Mouse (Mus musculus) embryonic facial prominence, embryonic 15.5 days (tissue): ENCODE data around the gene Nr2c2ap. TPM values are rescaled to one million over a fixed set of nuclear protein-coding genes. Genes with fewer than 3 reads are reported as not detected.

Experiments used
- ATAC-seq: fragments of 200-750 bp; cut with Nextera tagmentation; 2 replicates; pipeline ENCODE4 v1.8.0; 2017; ENCODE audit warnings: low read depth, moderate TSS enrichment; ENCODE audit not compliant: insufficient number of reproducible peaks, low FRiP score, low TSS enrichment
- H3K27ac ChIP-seq: fragments of 300-500 bp; sonication (generic); replicated peaks from 2 replicates; pipeline ENCODE4 v1.5.1; 2015; ENCODE audit warnings: mild to moderate bottlenecking, inconsistent platforms
- H3K27me3 ChIP-seq: fragments of 300-500 bp; sonication (generic); 2 replicates; pipeline ENCODE4 v1.6.1; 2015; ENCODE audit warnings: inconsistent platforms
- H3K36me3 ChIP-seq: fragments of 300-500 bp; sonication (generic); 2 replicates; pipeline ENCODE4 v1.6.1; 2015; ENCODE audit warnings: mild to moderate bottlenecking, inconsistent platforms
- H3K4me1 ChIP-seq: fragments of 300-500 bp; sonication (generic); 2 replicates; pipeline ENCODE4 v1.6.1; 2015; ENCODE audit warnings: inconsistent platforms
- H3K4me2 ChIP-seq: fragments of 300-500 bp; sonication (generic); replicated peaks from 2 replicates; pipeline ENCODE4 v1.6.1; 2015; ENCODE audit warnings: mild to moderate bottlenecking, inconsistent platforms
- H3K4me3 ChIP-seq: fragments of 300-500 bp; sonication (generic); replicated peaks from 2 replicates; pipeline ENCODE4 v1.5.1; 2015; ENCODE audit warnings: mild to moderate bottlenecking, inconsistent platforms
- H3K9ac ChIP-seq: fragments of 300-500 bp; sonication (generic); 2 replicates; pipeline ENCODE4 v1.6.1; 2015; ENCODE audit warnings: inconsistent platforms
- H3K9me3 ChIP-seq: fragments of 300-500 bp; sonication (generic); replicated peaks from 2 replicates; pipeline ENCODE4 v1.6.1; 2016; ENCODE audit warnings: inconsistent platforms
- WGBS: fragments of 180-500 bp; shearing (Covaris S2); methylation state at CpG from one replicate; pipeline ENCODE4 v1.1.7; 2015; 5-methylcytosine and 5-hydroxymethylcytosine counted together
- polyA plus RNA-seq: library from polyadenylated mRNA; unstranded; fragments of >200 nt; fragmentation: Nextera tagmentation; extraction: Ambion mirVana; gene quantifications from 2 replicates; pipeline ENCODE4 v1.2.1, GENCODE M21; 2015

Nr2c2ap gene
- 33.0 and 33.3 TPM in 2 replicates for polyA plus RNA-seq

DNA sequence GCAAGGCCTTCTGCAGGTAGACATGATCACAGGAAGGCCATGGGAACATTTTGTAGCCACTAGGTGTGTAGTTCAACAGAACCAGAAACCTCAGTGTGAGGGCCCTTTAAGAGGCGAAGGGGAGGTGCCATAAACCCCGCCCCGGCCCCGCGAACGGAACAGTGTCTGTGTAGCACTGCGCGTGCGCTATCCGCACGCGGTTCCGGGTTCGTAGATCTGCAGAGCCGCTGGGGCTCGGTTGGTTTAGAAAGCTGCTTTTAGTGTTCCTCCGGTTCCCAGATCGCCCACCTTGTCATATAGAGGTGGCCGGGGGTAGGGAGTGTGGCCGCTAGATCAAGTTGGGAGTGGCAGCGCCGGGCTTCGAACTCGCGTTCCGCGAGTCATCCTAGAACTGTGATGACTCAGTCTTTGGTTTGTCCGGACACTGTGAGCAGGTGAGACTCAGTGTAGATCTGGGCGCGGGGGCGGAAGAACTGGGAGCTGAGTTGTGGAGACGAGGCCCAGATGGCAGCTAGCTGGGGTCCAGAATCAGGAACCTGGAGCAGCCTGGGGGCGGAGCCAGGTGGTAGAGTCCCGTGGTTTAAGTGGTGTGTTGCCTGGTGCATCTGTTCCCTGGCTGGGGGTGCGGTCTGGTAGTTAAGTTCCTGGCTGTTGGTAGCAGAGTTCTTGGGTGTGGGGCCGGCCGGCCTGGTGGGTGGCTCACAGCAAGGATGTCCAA lies at the start of gene Nr2c2ap:
Gene Nr2c2ap (plus strand): TSS at position 168 of the 718 bp plus-strand sequence.
- Histone ChIP-seq H3K27ac (0 out of 2 replicates have a peak within 1 kb of the TSS, but pooled peaks have one; percentile 36), H3K36me3 (peaks cover 39% of the 10 kb centered on the region), H3K4me3 (peak within 1 kb of the TSS; percentile 71), H3K4me1 (peaks cover 10% of the 10 kb centered on the region), H3K9ac (peak within 1 kb of the TSS; percentile 54), H3K4me2 (peak within 1 kb of the TSS; percentile 84), H3K27me3 (no peaks in the 10 kb centered on the region), H3K9me3 (no peaks in the 10 kb centered on the region)
- 1% methylated on average over 37 of the region's 37 CpGs for WGBS
- peak; percentile 84 for ATAC-seq

DNA sequence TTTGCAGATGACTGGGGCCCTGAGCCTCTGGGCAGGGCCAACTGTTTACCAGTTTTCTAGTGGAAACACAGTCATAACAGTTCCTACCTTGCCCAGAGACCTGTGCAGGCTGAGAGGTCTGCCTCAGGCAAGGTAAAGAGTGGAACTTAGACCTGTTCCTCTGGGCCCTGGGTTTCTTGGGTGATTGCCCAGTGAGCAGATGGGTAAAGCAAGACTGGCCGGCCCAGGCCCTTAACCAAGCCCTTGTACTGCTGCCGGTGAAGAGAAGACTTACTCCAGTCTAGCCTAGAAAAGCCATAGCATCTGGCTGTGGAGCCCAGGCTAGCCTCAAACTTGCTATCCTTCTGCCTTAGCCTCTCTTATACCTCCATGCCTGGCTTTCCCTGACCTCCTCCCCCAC lies 49.2 kb upstream of the Nr2c2ap start:
- WGBS = 72% methylated on average over 2 of the region's 2 CpGs
- no peak overlapping the region for H3K4me3 ChIP-seq
- H3K4me2 ChIP-seq = no peak overlapping the region
- H3K36me3 ChIP-seq = no peaks in the 10 kb centered on the region
- no peaks in the 10 kb centered on the region for H3K9me3 ChIP-seq
- H3K4me1 ChIP-seq = peaks cover 23% of the 10 kb centered on the region
- H3K9ac ChIP-seq = no peak overlapping the region
- H3K27ac ChIP-seq = no peak overlapping the region
- H3K27me3 ChIP-seq = peaks cover 55% of the 10 kb centered on the region
- no peak for ATAC-seq

DNA sequence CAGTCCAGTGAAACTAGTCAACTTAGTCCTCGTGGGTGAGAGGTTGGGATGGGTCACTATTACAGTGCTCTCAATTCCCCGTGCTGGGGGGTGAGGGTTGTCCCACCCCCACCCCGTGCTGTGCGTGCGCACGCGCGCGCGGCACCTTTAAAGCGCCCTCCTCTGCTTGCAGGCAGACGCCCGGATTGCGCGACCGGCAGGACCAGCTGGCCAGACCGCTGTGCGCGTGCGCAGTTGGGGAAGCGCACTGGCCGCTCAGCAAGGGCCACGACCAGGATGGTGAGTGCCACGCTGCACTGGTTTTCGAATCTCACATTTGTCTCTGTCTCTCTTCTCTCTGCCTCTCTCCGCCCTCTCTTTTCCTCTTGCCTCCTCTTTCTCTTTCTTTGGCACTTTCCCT lies 47.8 kb upstream of the Nr2c2ap start, which contains the start of gene Hapln4:
Gene Hapln4 (plus strand): TSS at position 173 of the 400 bp plus-strand sequence.
- Histone ChIP-seq H3K4me2 (peak within 1 kb of the TSS; percentile 66), H3K27ac (no peak within 1 kb of the TSS), H3K9me3 (no peaks in the 10 kb centered on the region), H3K9ac (peak within 1 kb of the TSS; percentile 6; the same call in 1 of the 2 replicates), H3K27me3 (peaks cover 68% of the 10 kb centered on the region), H3K36me3 (no peaks in the 10 kb centered on the region), H3K4me3 (peak within 1 kb of the TSS; percentile 40), H3K4me1 (peaks cover 29% of the 10 kb centered on the region)
- ATAC-seq = no peak
- WGBS = under 1% methylated on average over 26 of the region's 26 CpGs

DNA sequence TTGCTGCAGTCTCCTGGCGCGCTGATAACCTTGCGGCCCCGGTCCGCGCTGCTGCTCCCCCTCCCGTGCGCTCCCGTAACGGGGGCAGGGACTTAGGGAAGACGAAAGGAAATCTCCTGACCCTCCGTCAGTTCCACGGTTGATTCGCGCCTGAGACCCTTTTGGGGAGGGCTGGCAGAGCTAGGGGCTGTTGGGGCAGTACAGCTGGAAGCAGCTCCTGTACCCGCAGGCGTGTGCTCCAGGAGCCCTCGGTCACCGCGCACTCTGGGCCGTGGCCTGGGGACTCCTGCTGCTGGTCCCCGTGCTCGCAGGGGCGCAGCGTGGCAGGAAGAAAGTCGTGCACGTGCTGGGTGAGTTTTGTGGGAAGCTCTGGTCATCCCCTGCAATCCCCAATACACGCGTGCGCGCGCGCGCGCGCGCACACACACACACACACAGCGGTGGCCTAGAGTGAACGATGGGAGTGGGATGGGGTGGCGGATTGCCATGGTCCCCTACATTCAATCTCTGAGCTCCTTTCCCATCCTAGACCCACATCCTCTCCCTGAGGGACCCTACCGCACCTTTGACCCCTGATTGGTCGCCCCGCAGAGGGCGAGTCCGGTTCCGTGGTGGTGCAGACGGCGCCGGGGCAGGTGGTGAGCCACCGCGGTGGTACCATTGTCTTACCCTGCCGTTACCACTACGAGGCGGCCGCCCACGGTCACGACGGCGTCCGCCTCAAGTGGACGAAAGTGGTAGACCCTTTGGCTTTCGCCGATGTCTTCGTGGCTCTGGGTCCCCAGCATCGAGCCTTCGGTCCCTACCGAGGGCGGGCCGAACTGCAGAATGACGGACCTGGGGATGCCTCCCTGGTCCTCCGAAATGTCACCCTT lies 46.7 kb upstream of the Nr2c2ap start:
- WGBS = 2% methylated on average over 71 of the region's 71 CpGs
- Histone ChIP-seq H3K9ac (peak overlapping the region; percentile 6; the same call in 1 of the 2 replicates), H3K9me3 (no peaks in the 10 kb centered on the region)

DNA sequence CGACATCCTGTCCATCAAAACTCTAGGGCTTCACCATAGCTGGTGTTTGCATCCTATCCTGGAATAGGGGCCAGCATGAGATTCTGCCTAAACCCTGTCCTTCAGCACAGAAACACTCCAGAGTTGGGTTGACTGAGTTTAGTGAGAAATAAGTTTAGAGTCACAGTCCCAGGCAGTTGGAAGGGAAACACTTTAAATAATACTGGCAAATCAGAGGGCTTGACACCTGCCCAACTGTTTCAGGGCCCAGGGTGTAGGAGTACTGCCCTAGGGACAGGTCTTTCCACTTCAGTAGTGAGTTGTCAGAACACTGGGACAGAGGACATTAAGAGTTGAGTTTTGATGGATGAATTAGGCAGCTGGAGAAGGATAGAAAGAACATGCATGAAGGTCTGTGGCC lies 45.0 kb upstream of the Nr2c2ap start:
- no peak overlapping the region for H3K4me3 ChIP-seq
- no peak overlapping the region for H3K4me2 ChIP-seq
- no peak overlapping the region for H3K9ac ChIP-seq
- H3K27ac ChIP-seq = no peak overlapping the region
- peaks cover 93% of the 10 kb centered on the region for H3K27me3 ChIP-seq
- no peak for ATAC-seq
- 39% methylated on average over 1 of the region's 1 CpGs for WGBS
- no peaks in the 10 kb centered on the region for H3K9me3 ChIP-seq
- peaks cover 30% of the 10 kb centered on the region for H3K4me1 ChIP-seq
- H3K36me3 ChIP-seq = no peaks in the 10 kb centered on the region

More for the DNA sequence above, 46.7 kb upstream of the Nr2c2ap start:
- peak overlapping the region; percentile 66 for H3K4me2 ChIP-seq
- H3K4me1 ChIP-seq = peaks cover 30% of the 10 kb centered on the region
- peaks cover 79% of the 10 kb centered on the region for H3K27me3 ChIP-seq
- H3K27ac ChIP-seq = no peak overlapping the region
- H3K36me3 ChIP-seq = no peaks in the 10 kb centered on the region
- H3K4me3 ChIP-seq = peak overlapping the region; percentile 40
- ATAC-seq = no peak; the same call in 1 of the 2 replicates

DNA sequence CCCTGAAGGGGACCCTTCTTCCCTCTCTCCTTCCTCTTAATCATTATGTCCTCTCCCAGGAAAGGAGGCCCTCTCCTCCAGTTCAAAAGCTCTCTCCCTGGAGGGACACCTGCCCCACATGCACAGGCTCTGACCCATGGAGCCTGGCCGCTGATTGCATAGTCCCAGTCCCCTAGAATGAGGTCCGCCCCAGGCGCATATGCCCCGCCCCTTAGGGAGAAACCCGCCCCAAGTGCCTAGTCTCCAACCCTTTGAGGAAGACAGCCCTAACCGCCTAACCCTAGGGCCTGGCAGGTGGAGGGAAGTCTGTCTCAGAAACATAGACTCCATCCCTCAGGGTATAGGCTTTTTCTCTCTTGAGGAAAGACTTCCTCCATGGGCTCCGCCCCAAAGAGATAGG lies 43.9 kb upstream of the Nr2c2ap start:
- ATAC-seq = no peak
- Histone ChIP-seq H3K9me3 (no peaks in the 10 kb centered on the region), H3K36me3 (no peaks in the 10 kb centered on the region), H3K27ac (no peak overlapping the region), H3K4me2 (no peak overlapping the region), H3K9ac (no peak overlapping the region), H3K27me3 (peaks cover 90% of the 10 kb centered on the region), H3K4me1 (peaks cover 30% of the 10 kb centered on the region), H3K4me3 (no peak overlapping the region)
- 3% methylated on average over 7 of the region's 7 CpGs for WGBS

DNA sequence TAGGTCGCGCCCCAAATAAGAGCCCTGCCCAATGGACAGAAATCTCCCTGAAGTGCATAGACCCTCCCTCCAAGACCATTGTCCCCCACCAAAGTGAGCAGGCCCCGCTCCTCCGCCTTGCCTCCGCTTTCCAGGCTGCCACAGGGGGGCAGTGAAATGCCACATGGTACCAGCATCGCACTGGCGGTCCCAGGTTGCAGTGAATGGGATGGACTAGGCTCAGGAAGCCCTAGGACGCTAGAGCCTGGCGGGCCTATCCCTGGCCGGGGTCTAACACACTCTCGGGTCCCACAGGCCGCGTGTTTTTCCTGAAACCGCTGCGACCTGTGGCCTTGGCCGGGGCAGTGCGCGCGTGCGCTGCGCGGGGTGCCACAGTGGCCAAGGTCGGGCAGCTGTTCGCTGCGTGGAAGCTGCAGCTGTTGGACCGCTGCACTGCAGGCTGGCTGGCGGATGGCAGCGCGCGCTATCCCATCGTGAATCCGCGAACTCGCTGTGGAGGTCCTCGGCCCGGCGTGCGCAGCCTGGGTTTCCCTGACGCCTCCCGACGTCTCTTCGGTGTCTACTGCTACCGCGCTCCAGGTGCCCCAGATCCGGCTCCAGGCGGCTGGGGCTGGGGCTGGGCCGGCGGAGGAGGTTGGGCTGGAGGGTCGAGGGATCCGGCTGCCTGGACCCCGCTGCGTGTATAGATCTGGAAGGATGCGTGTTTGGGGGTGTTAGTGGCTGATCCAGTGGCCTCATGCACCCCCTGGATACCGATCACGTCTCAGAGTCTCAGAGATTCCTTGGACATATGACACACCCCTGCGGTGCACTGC lies 43.1 kb upstream of the Nr2c2ap start:
- H3K4me2 ChIP-seq = peak overlapping the region; percentile 66
- H3K4me1 ChIP-seq = peaks cover 29% of the 10 kb centered on the region
- peak overlapping the region; percentile 28 for H3K9ac ChIP-seq
- H3K9me3 ChIP-seq = no peaks in the 10 kb centered on the region
- ATAC-seq = 0 out of 2 replicates have a peak, but pooled peaks have one; percentile 40
- H3K36me3 ChIP-seq = no peaks in the 10 kb centered on the region
- peak overlapping the region; percentile 40 for H3K4me3 ChIP-seq
- no peak overlapping the region for H3K27ac ChIP-seq
- 4% methylated on average over 56 of the region's 56 CpGs for WGBS
- H3K27me3 ChIP-seq = peaks cover 84% of the 10 kb centered on the region

DNA sequence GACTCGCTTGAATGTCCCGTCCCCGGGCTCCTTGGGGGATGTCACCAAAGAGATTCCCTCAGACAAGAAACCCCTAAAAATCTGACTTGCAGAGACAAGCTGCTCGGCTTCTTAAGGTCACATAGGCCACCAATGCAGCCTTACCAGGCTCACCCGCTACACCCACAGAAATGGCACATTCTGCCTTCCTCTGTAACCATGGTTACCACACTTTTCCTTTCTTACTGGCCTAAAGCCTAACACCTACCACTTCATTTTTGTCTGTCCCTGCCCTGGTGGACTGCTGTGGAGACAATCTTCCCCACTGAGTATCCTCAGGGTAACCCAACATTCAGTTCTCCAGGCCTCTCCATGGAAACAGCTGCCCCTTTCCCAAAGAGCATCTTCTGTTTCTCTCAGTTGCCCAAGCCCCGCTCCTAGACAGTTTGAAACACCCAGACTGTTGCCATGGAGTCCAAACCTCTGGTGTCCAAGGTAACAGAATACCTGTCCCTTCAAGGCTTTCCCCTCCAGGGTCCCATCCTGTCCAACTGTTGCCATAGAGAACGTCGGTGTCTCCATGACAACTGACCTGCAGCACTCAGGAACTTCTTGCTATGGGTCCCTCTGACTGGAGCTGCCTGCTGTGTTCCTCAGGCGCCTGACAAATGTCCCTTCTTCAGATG lies 41.7 kb upstream of the Nr2c2ap start:
- no peaks in the 10 kb centered on the region for H3K9me3 ChIP-seq
- peaks cover 76% of the 10 kb centered on the region for H3K27me3 ChIP-seq
- H3K4me1 ChIP-seq = peaks cover 15% of the 10 kb centered on the region
- H3K4me3 ChIP-seq = no peak overlapping the region
- 58% methylated on average over 9 of the region's 9 CpGs for WGBS
- no peak overlapping the region for H3K9ac ChIP-seq
- H3K4me2 ChIP-seq = no peak overlapping the region
- H3K36me3 ChIP-seq = no peaks in the 10 kb centered on the region
- no peak overlapping the region for H3K27ac ChIP-seq
- ATAC-seq = no peak

DNA sequence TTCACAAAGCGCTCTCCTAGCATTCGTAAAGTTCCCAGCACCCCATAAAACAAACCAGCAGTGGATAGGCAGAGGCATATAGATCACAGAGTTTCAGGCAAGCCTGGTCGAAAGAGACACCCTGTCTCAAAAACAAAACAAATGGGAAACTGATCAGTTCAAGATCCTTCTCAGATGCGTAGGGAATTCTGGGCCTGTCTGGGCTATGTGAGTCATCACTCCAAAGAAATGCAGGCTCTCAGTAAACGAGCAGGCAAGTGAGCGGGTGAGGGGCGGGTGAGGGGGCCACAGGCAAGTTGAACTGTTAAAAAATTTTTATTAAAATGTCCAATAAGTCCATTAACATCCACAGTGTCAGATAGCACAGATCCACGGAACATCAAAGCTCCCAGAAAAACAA lies 38.3 kb upstream of the Nr2c2ap start:
- WGBS = 36% methylated on average over 8 of the region's 8 CpGs
- peaks cover 47% of the 10 kb centered on the region for H3K27me3 ChIP-seq

DNA sequence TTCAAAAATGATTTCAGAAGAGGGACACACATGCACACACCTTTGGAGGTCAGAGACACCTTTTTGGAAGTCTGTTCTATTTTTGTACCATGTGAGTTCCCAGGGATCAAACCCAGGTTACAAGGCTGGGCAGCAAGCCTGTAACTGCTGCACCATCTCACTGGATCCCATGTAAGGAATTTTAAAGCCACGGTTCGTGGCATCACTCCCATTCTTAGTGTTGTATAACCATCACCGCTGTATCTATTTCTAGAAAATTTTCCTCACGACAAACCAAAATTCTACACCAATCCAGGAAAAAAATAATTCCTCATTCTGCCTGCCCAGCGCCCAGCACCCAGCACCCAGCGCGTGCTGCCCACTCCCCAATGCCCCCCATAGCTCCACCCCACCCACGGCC lies 31.9 kb upstream of the Nr2c2ap start:
- Histone ChIP-seq H3K4me1 (no peaks in the 10 kb centered on the region), H3K9ac (no peak overlapping the region), H3K4me3 (no peak overlapping the region), H3K36me3 (no peaks in the 10 kb centered on the region), H3K9me3 (no peaks in the 10 kb centered on the region), H3K27me3 (peaks cover 6% of the 10 kb centered on the region; the same call in 1 of the 2 replicates), H3K4me2 (no peak overlapping the region), H3K27ac (no peak overlapping the region)
- no peak for ATAC-seq
- 77% methylated on average over 8 of the region's 8 CpGs for WGBS

More for the DNA sequence above, 38.3 kb upstream of the Nr2c2ap start:
- no peak for ATAC-seq
- H3K9ac ChIP-seq = no peak overlapping the region
- no peak overlapping the region for H3K4me2 ChIP-seq
- H3K27ac ChIP-seq = no peak overlapping the region
- no peaks in the 10 kb centered on the region for H3K36me3 ChIP-seq
- H3K4me1 ChIP-seq = peaks cover 5% of the 10 kb centered on the region
- H3K9me3 ChIP-seq = no peaks in the 10 kb centered on the region
- H3K4me3 ChIP-seq = no peak overlapping the region
